Mouse (Mus musculus) liver, embryonic 11.5 days (tissue): ENCODE measurements around the gene Arhgdia. TPM values are rescaled to one million over a fixed set of nuclear protein-coding genes. Genes with fewer than 3 reads are reported as not detected.

ENCODE experiments used
- ATAC-seq: fragments of 200-750 bp; cut with Nextera tagmentation; replicated peaks from 2 replicates; pipeline ENCODE4 v1.8.0; 2017; ENCODE audit warnings: moderate number of reproducible peaks, mild to moderate bottlenecking, moderate TSS enrichment, moderate library complexity; ENCODE audit not compliant: low FRiP score
- DNase-seq: peaks from one replicate; pipeline ENCODE4 v3.0.0-alpha.2; 2017; ENCODE audit warnings: low spot score
- H3K27ac ChIP-seq: fragments of 300-500 bp; sonication (generic); 2 replicates; pipeline ENCODE4 v1.5.1; 2014; ENCODE audit warnings: mild to moderate bottlenecking, low read depth, low read length, control low read depth
- H3K27me3 ChIP-seq: fragments of 300-500 bp; sonication (generic); replicated peaks from 2 replicates; pipeline ENCODE4 v1.6.1; 2014; ENCODE audit warnings: low read length, mixed read lengths; ENCODE audit not compliant: control insufficient read depth, insufficient read depth
- H3K36me3 ChIP-seq: fragments of 300-500 bp; sonication (generic); 2 replicates; pipeline ENCODE4 v1.6.1; 2014; ENCODE audit warnings: mild to moderate bottlenecking, low read length, moderate library complexity, mixed read lengths; ENCODE audit not compliant: control insufficient read depth, insufficient read depth
- H3K4me1 ChIP-seq: fragments of 300-500 bp; sonication (generic); replicated peaks from 2 replicates; pipeline ENCODE4 v1.6.1; 2014; ENCODE audit warnings: low read length, mixed read lengths; ENCODE audit not compliant: control insufficient read depth, insufficient read depth
- H3K4me2 ChIP-seq: fragments of 300-500 bp; sonication (generic); 2 replicates; pipeline ENCODE4 v1.6.1; 2014; ENCODE audit warnings: mild to moderate bottlenecking, control low read depth, moderate library complexity
- H3K4me3 ChIP-seq: fragments of 300-500 bp; sonication (generic); 2 replicates; pipeline ENCODE4 v1.5.1; 2014; ENCODE audit warnings: low read depth, low read length, control low read depth
- H3K9ac ChIP-seq: fragments of 300-500 bp; sonication (generic); 2 replicates; pipeline ENCODE4 v1.6.1; 2014; ENCODE audit warnings: low read depth, low read length, control low read depth
- H3K9me3 ChIP-seq: fragments of 300-500 bp; sonication (generic); 2 replicates; pipeline ENCODE4 v1.6.1; 2016; ENCODE audit warnings: low read length, inconsistent platforms, mixed read lengths; ENCODE audit not compliant: control insufficient read depth
- WGBS: fragments of 180-500 bp; shearing (Covaris S2); extraction: QIAGEN DNeasy Blood & Tissue Kit; methylation state at CpG from one replicate; pipeline ENCODE4 v1.1.7; 2014; 5-methylcytosine and 5-hydroxymethylcytosine counted together
- polyA plus RNA-seq: library from polyadenylated mRNA; unstranded; fragments of >200 nt; fragmentation: Nextera tagmentation; extraction: Ambion mirVana; gene quantifications from 2 replicates; pipeline ENCODE4 v1.2.1, GENCODE M21; 2014

Gene Arhgdia
- polyA plus RNA-seq, 1 experiment from 2014 or later, result 561 TPM

GRCm38 (mm10) chr11:120572752-120573584, 8.5 kb downstream of the Arhgdia start, which contains the start of gene P4hb:
P4hb (minus strand) TSS chr11:120573253.
- H3K9me3 ChIP-seq, result no peaks in the 10 kb centered on the region
- no peaks in the 10 kb centered on the region for H3K27me3 ChIP-seq
- peaks cover 34% of the 10 kb centered on the region for H3K36me3 ChIP-seq
- peak within 1 kb of the TSS; percentile 85 for H3K27ac ChIP-seq
- peak within 1 kb of the TSS; percentile 93 for H3K4me2 ChIP-seq
- peak within 1 kb of the TSS; percentile 97 for H3K9ac ChIP-seq
- DNase-seq (peak; percentile 99), ATAC-seq (peak; percentile 92)
- under 1% methylated on average over 93 of the region's 94 CpGs for WGBS
- peaks cover 29% of the 10 kb centered on the region for H3K4me1 ChIP-seq
- H3K4me3 ChIP-seq, result peak within 1 kb of the TSS; percentile 81

- H3K36me3 ChIP-seq, result peaks cover 33% of the 10 kb centered on the region
- peak overlapping the region; percentile 93 for H3K4me2 ChIP-seq
- H3K4me1 ChIP-seq, result peaks cover 29% of the 10 kb centered on the region
- no peaks in the 10 kb centered on the region for H3K9me3 ChIP-seq
- ATAC-seq (peak; percentile 33), DNase-seq (no peak)
- H3K4me3 ChIP-seq, result peak overlapping the region; percentile 81
- peak overlapping the region; percentile 97 for H3K9ac ChIP-seq
- no peaks in the 10 kb centered on the region for H3K27me3 ChIP-seq
- H3K27ac ChIP-seq, result peak overlapping the region; percentile 85
- WGBS, result under 1% methylated on average over 21 of the region's 24 CpGs
These were observed 9.0 kb downstream of the Arhgdia start for GRCm38 (mm10) chr11:120572417-120572751.

GRCm38 (mm10) chr11:120571754-120572416, 9.5 kb downstream of the Arhgdia start:
- peak overlapping the region; percentile 97 for H3K9ac ChIP-seq
- 6% methylated on average over 11 of the region's 11 CpGs for WGBS
- H3K9me3 ChIP-seq, result no peaks in the 10 kb centered on the region
- peak overlapping the region; percentile 85 for H3K27ac ChIP-seq
- peaks cover 25% of the 10 kb centered on the region for H3K4me1 ChIP-seq
- no peaks in the 10 kb centered on the region for H3K27me3 ChIP-seq
- DNase-seq (no peak), ATAC-seq (no peak)
- peak overlapping the region; percentile 81 for H3K4me3 ChIP-seq
- H3K4me2 ChIP-seq, result peak overlapping the region; percentile 93
- H3K36me3 ChIP-seq, result peaks cover 34% of the 10 kb centered on the region

GRCm38 (mm10) chr11:120571122-120571521, 10.3 kb downstream of the Arhgdia start:
- Histone ChIP-seq H3K9me3 (no peaks in the 10 kb centered on the region), H3K4me3 (peak overlapping the region; percentile 81), H3K4me1 (peaks cover 25% of the 10 kb centered on the region), H3K4me2 (peak overlapping the region; percentile 93), H3K36me3 (peaks cover 41% of the 10 kb centered on the region), H3K27ac (no peak overlapping the region), H3K9ac (peak overlapping the region; percentile 97), H3K27me3 (no peaks in the 10 kb centered on the region)
- no peak for DNase-seq
- no peak for ATAC-seq
- 39% methylated on average over 3 of the region's 3 CpGs for WGBS

GRCm38 (mm10) chr11:120568324-120568723, 13.1 kb downstream of the Arhgdia start:
- Histone ChIP-seq H3K27ac (no peak overlapping the region), H3K36me3 (peaks cover 66% of the 10 kb centered on the region), H3K4me2 (no peak overlapping the region), H3K4me3 (no peak overlapping the region), H3K9me3 (no peaks in the 10 kb centered on the region), H3K9ac (no peak overlapping the region), H3K27me3 (no peaks in the 10 kb centered on the region), H3K4me1 (peaks cover 14% of the 10 kb centered on the region)
- 95% methylated on average over 6 of the region's 6 CpGs for WGBS
- DNase-seq, result no peak
- ATAC-seq, result no peak

- ATAC-seq, result no peak
- Histone ChIP-seq H3K4me1 (no peaks in the 10 kb centered on the region), H3K36me3 (peaks cover 84% of the 10 kb centered on the region), H3K9ac (no peak overlapping the region), H3K4me2 (no peak overlapping the region), H3K27me3 (no peaks in the 10 kb centered on the region), H3K9me3 (no peaks in the 10 kb centered on the region), H3K4me3 (no peak overlapping the region), H3K27ac (no peak overlapping the region)
- WGBS, result 86% methylated on average over 9 of the region's 9 CpGs
- DNase-seq, result no peak
These were observed 16.3 kb downstream of the Arhgdia start for GRCm38 (mm10) chr11:120565114-120565513.

- Histone ChIP-seq H3K27me3 (no peaks in the 10 kb centered on the region), H3K4me2 (no peak overlapping the region), H3K27ac (no peak overlapping the region), H3K9ac (no peak overlapping the region), H3K4me1 (no peaks in the 10 kb centered on the region), H3K4me3 (no peak overlapping the region), H3K9me3 (no peaks in the 10 kb centered on the region), H3K36me3 (peaks cover 86% of the 10 kb centered on the region)
- WGBS, result 94% methylated on average over 13 of the region's 13 CpGs
- DNase-seq (no peak), ATAC-seq (no peak)
These were observed 18.5 kb downstream of the Arhgdia start for GRCm38 (mm10) chr11:120562949-120563348.

GRCm38 (mm10) chr11:120560952-120561728, 20.3 kb downstream of the Arhgdia start:
- Histone ChIP-seq H3K4me1 (no peaks in the 10 kb centered on the region), H3K9me3 (no peaks in the 10 kb centered on the region), H3K36me3 (peaks cover 71% of the 10 kb centered on the region), H3K4me3 (no peak overlapping the region), H3K27me3 (no peaks in the 10 kb centered on the region), H3K4me2 (no peak overlapping the region), H3K9ac (no peak overlapping the region), H3K27ac (no peak overlapping the region)
- DNase-seq, result no peak
- 88% methylated on average over 13 of the region's 13 CpGs for WGBS
- ATAC-seq, result no peak
